Mouse (Mus musculus) kidney, postnatal 10 days (tissue): ENCODE measurements around the gene Calcrl.

Experiments used
- DNase-seq: peaks from one replicate; pipeline ENCODE4 v3.0.0; 2021; ENCODE audit warnings: mixed read lengths

The Calcrl gene

GRCm38 (mm10) chr2:84425138-84425537 is at the start of gene Calcrl:
Gene Calcrl, minus strand, starts transcription at chr2:84425411.
- peak; percentile 89 for DNase-seq

GRCm38 (mm10) chr2:84474651-84475050 is 49.4 kb upstream of the Calcrl start:
- DNase-seq = no peak

GRCm38 (mm10) chr2:84473941-84474530 is 48.8 kb upstream of the Calcrl start:
- no peak for DNase-seq

- no peak for DNase-seq
These were observed 42.2 kb upstream of the Calcrl start for GRCm38 (mm10) chr2:84467391-84467790.

- no peak for DNase-seq
These were observed 39.7 kb upstream of the Calcrl start for GRCm38 (mm10) chr2:84464956-84465355.

- DNase-seq = no peak
These were observed 37.2 kb upstream of the Calcrl start for GRCm38 (mm10) chr2:84462411-84462810.

- DNase-seq = peak; percentile 67
These were observed 34.5 kb upstream of the Calcrl start for GRCm38 (mm10) chr2:84459651-84460177.

GRCm38 (mm10) chr2:84457221-84457620 is 32.0 kb upstream of the Calcrl start:
- DNase-seq = no peak

GRCm38 (mm10) chr2:84455236-84455799 is 30.1 kb upstream of the Calcrl start:
- DNase-seq = peak; percentile 61

GRCm38 (mm10) chr2:84454551-84455235 is 29.5 kb upstream of the Calcrl start:
- no peak for DNase-seq

GRCm38 (mm10) chr2:84454051-84454450 is 28.8 kb upstream of the Calcrl start:
- DNase-seq = peak; percentile 20

GRCm38 (mm10) chr2:84445499-84445898 is 20.3 kb upstream of the Calcrl start:
- no peak for DNase-seq

GRCm38 (mm10) chr2:84441940-84442339 is 16.7 kb upstream of the Calcrl start:
- no peak for DNase-seq

GRCm38 (mm10) chr2:84429724-84430123 is 4.5 kb upstream of the Calcrl start:
- DNase-seq = peak; percentile 28

- no peak for DNase-seq
These were observed 3.6 kb upstream of the Calcrl start for GRCm38 (mm10) chr2:84428836-84429235.

GRCm38 (mm10) chr2:84426531-84426930 is 1.3 kb upstream of the Calcrl start:
- no peak for DNase-seq

GRCm38 (mm10) chr2:84416501-84416900 is 8.7 kb downstream of the Calcrl start:
- no peak for DNase-seq

- no peak for DNase-seq
These were observed 15.2 kb downstream of the Calcrl start for GRCm38 (mm10) chr2:84409796-84410592.

- no peak for DNase-seq
These were observed 20.4 kb downstream of the Calcrl start for GRCm38 (mm10) chr2:84404834-84405233.

GRCm38 (mm10) chr2:84402713-84403112 is 22.5 kb downstream of the Calcrl start:
- no peak for DNase-seq

- no peak for DNase-seq
These were observed 28.7 kb downstream of the Calcrl start for GRCm38 (mm10) chr2:84396557-84396956.

GRCm38 (mm10) chr2:84393236-84393635 is 32.0 kb downstream of the Calcrl start:
- DNase-seq = no peak

GRCm38 (mm10) chr2:84389075-84389474 is 36.1 kb downstream of the Calcrl start:
- DNase-seq = no peak
